Mouse (Mus musculus): ENCODE measurements around the gene Kdelr3. TPM values are rescaled to one million over a fixed set of nuclear protein-coding genes. Genes with fewer than 3 reads are reported as not detected.

Gene Kdelr3
- polyA plus RNA-seq, 1 experiment from 2014 or later: 81.7 TPM

- no peak overlapping the region for H3K9ac ChIP-seq (ENCODE audit: low read length)
- DNase-seq (ENCODE audit: low spot score): no peak
- 10% methylated on average over 9 of the region's 9 CpGs for WGBS
- no peak for TF ChIP-seq EP300 (optimal IDR thresholded peaks at IDR 0.05)
- TF ChIP-seq CTCF (IDR thresholded peaks at IDR 0.05; ENCODE audit: low read depth): no peak
- H3K9me3 ChIP-seq (ENCODE audit: control insufficient read depth, low read length): no peaks in the 10 kb centered on the region
- no peaks in the 10 kb centered on the region for H3K36me3 ChIP-seq (ENCODE audit: control insufficient read depth, insufficient read depth, low read length)
- peaks cover 8% of the 10 kb centered on the region; the same call in 1 of the 2 replicates for H3K27me3 ChIP-seq (ENCODE audit: control insufficient read depth, insufficient read depth, low read length)
- ATAC-seq (ENCODE audit: low FRiP score, low TSS enrichment): no peak
- H3K27ac ChIP-seq (replicated peaks): no peak overlapping the region
- peaks cover 7% of the 10 kb centered on the region; the same call in 1 of the 2 replicates for H3K4me1 ChIP-seq (replicated peaks; ENCODE audit: control insufficient read depth, insufficient read depth)
- H3K4me2 ChIP-seq (replicated peaks; ENCODE audit: low read depth): no peak overlapping the region
- H3K4me3 ChIP-seq (ENCODE audit: low read depth, low read length): no peak overlapping the region
These were observed 2.3 kb upstream of the Kdelr3 start for GRCm38 (mm10) chr15:79513940-79514339.

GRCm38 (mm10) chr15:79517710-79518109 is 1.5 kb downstream of the Kdelr3 start:
- WGBS: 79% methylated on average over 4 of the region's 4 CpGs
- peaks cover 9% of the 10 kb centered on the region for H3K4me1 ChIP-seq (replicated peaks; ENCODE audit: control insufficient read depth, insufficient read depth)
- H3K27ac ChIP-seq (replicated peaks): no peak overlapping the region
- TF ChIP-seq EP300 (optimal IDR thresholded peaks at IDR 0.05): no peak
- TF ChIP-seq CTCF (IDR thresholded peaks at IDR 0.05; ENCODE audit: low read depth): no peak
- no peak for DNase-seq (ENCODE audit: low spot score)
- H3K36me3 ChIP-seq (ENCODE audit: control insufficient read depth, insufficient read depth, low read length): no peaks in the 10 kb centered on the region
- 0 out of 2 replicates have a peak overlapping the region, but pooled peaks have one; percentile 67 for H3K4me3 ChIP-seq (ENCODE audit: low read depth, low read length)
- no peaks in the 10 kb centered on the region for H3K9me3 ChIP-seq (ENCODE audit: control insufficient read depth, low read length)
- H3K9ac ChIP-seq (ENCODE audit: low read length): 0 out of 2 replicates have a peak overlapping the region, but pooled peaks have one; percentile 77
- H3K27me3 ChIP-seq (ENCODE audit: control insufficient read depth, insufficient read depth, low read length): no peaks in the 10 kb centered on the region
- peak overlapping the region; percentile 86 for H3K4me2 ChIP-seq (replicated peaks; ENCODE audit: low read depth)
- ATAC-seq (ENCODE audit: low FRiP score, low TSS enrichment): no peak

GRCm38 (mm10) chr15:79518571-79518970 is 2.4 kb downstream of the Kdelr3 start:
- H3K27me3 ChIP-seq (ENCODE audit: control insufficient read depth, insufficient read depth, low read length): no peaks in the 10 kb centered on the region
- ATAC-seq (ENCODE audit: low FRiP score, low TSS enrichment): no peak

GRCm38 (mm10) chr15:79519400-79520220 is 3.4 kb downstream of the Kdelr3 start:
- no peak overlapping the region for H3K4me2 ChIP-seq (replicated peaks; ENCODE audit: low read depth)
- 44% methylated on average over 16 of the region's 16 CpGs for WGBS
- no peak overlapping the region for H3K9ac ChIP-seq (ENCODE audit: low read length)
- ATAC-seq (ENCODE audit: low FRiP score, low TSS enrichment) (no peak), DNase-seq (ENCODE audit: low spot score) (peak; percentile 46)
- no peak overlapping the region for H3K27ac ChIP-seq (replicated peaks)
- no peak overlapping the region for H3K4me3 ChIP-seq (ENCODE audit: low read depth, low read length)
- no peaks in the 10 kb centered on the region for H3K9me3 ChIP-seq (ENCODE audit: control insufficient read depth, low read length)
- H3K27me3 ChIP-seq (ENCODE audit: control insufficient read depth, insufficient read depth, low read length): no peaks in the 10 kb centered on the region
- TF ChIP-seq EP300 (optimal IDR thresholded peaks at IDR 0.05) (no peak), CTCF (IDR thresholded peaks at IDR 0.05; ENCODE audit: low read depth) (no peak)
- 0 out of 2 replicates have a peak, but pooled peaks cover 4% of the 10 kb centered on the region for H3K36me3 ChIP-seq (ENCODE audit: control insufficient read depth, insufficient read depth, low read length)
- H3K4me1 ChIP-seq (replicated peaks; ENCODE audit: control insufficient read depth, insufficient read depth): peaks cover 9% of the 10 kb centered on the region

More at GRCm38 (mm10) chr15:79518571-79518970, 2.4 kb downstream of the Kdelr3 start:
- no peak for DNase-seq (ENCODE audit: low spot score)
- TF ChIP-seq EP300 (optimal IDR thresholded peaks at IDR 0.05) (no peak), CTCF (IDR thresholded peaks at IDR 0.05; ENCODE audit: low read depth) (no peak)
- Histone ChIP-seq H3K4me2 (replicated peaks; ENCODE audit: low read depth) (no peak overlapping the region), H3K27ac (replicated peaks) (no peak overlapping the region), H3K4me1 (replicated peaks; ENCODE audit: control insufficient read depth, insufficient read depth) (peaks cover 9% of the 10 kb centered on the region), H3K36me3 (ENCODE audit: control insufficient read depth, insufficient read depth, low read length) (no peaks in the 10 kb centered on the region), H3K9me3 (ENCODE audit: control insufficient read depth, low read length) (no peaks in the 10 kb centered on the region), H3K9ac (ENCODE audit: low read length) (no peak overlapping the region), H3K4me3 (ENCODE audit: low read depth, low read length) (no peak overlapping the region)
- 78% methylated on average over 3 of the region's 3 CpGs for WGBS

- Histone ChIP-seq H3K4me3 (ENCODE audit: low read depth, low read length) (no peak overlapping the region), H3K9me3 (ENCODE audit: control insufficient read depth, low read length) (no peaks in the 10 kb centered on the region), H3K27ac (replicated peaks) (no peak overlapping the region), H3K27me3 (ENCODE audit: control insufficient read depth, insufficient read depth, low read length) (no peaks in the 10 kb centered on the region), H3K36me3 (ENCODE audit: control insufficient read depth, insufficient read depth, low read length) (peaks cover 27% of the 10 kb centered on the region), H3K9ac (ENCODE audit: low read length) (no peak overlapping the region), H3K4me2 (replicated peaks; ENCODE audit: low read depth) (no peak overlapping the region), H3K4me1 (replicated peaks; ENCODE audit: control insufficient read depth, insufficient read depth) (no peaks in the 10 kb centered on the region)
- no peak for TF ChIP-seq CTCF (IDR thresholded peaks at IDR 0.05; ENCODE audit: low read depth)
- TF ChIP-seq EP300 (optimal IDR thresholded peaks at IDR 0.05): no peak
- ATAC-seq (ENCODE audit: low FRiP score, low TSS enrichment) (no peak), DNase-seq (ENCODE audit: low spot score) (no peak)
- 81% methylated on average over 5 of the region's 5 CpGs for WGBS
These were observed 9.4 kb downstream of the Kdelr3 start for GRCm38 (mm10) chr15:79525564-79525963.
